In genomic region chr8:88299907-88300603, GRCm38 (mm10) we compare ENCODE assay signal across 10 mouse cellular contexts. TPM values are rescaled to one million over a fixed set of nuclear protein-coding genes. Genes with fewer than 3 reads are reported as not detected.
DNase-seq lines count a peak whose midpoint lies in the region; ATAC-seq lines count a peak whose summit lies in the region.
"Had no signal": no experiment of that assay in that cellular context is flagged by ENCODE, and none has a peak within 500 bp of the region (broad histone marks: within the 10 kb centered on the region; RNA-seq: fewer than 3 reads in every experiment).

No protein-coding gene starts in this region.

- H3K36me3 ChIP-seq in liver, embryonic 16.5 days (ENCODE audit: control insufficient read depth, insufficient read depth) = no peaks in the 10 kb centered on the region; the same call in 1 of the 2 replicates
- H3K36me3 ChIP-seq in midbrain, embryonic 13.5 days = no peaks in the 10 kb centered on the region
- H3K36me3 ChIP-seq: limb, embryonic 13.5 days had no signal

- peaks cover 71% of the 10 kb centered on the region for H3K4me1 ChIP-seq in liver, embryonic 16.5 days (ENCODE audit: control insufficient read depth, low read depth, low read length)
- peaks cover 15% of the 10 kb centered on the region for H3K4me1 ChIP-seq in midbrain, embryonic 13.5 days (replicated peaks)

- H3K4me2 ChIP-seq in liver, embryonic 16.5 days (ENCODE audit: low read depth, low read length) = peak overlapping the region; percentile 65
- no peak overlapping the region for H3K4me2 ChIP-seq in midbrain, embryonic 13.5 days (replicated peaks)
- H3K4me2 ChIP-seq: limb, embryonic 13.5 days had no signal

- H3K4me3 ChIP-seq in liver, embryonic 16.5 days (ENCODE audit: low read depth, low read length) = peak overlapping the region; percentile 54
- H3K4me3 ChIP-seq in midbrain, embryonic 13.5 days (replicated peaks) = no peak overlapping the region
- H3K4me3 ChIP-seq: limb, embryonic 13.5 days had no signal

- no peaks in the 10 kb centered on the region for H3K27me3 ChIP-seq in liver, embryonic 16.5 days (ENCODE audit: control insufficient read depth, insufficient read depth, low read depth, low read length)
- H3K27me3 ChIP-seq in midbrain, embryonic 13.5 days = no peaks in the 10 kb centered on the region
- H3K27me3 ChIP-seq: limb, embryonic 13.5 days had no signal

- 18% methylated on average over 10 of the region's 10 CpGs for WGBS in liver, embryonic 16.5 days (ENCODE audit: insufficient replicate concordance)
- 80% methylated on average over 10 of the region's 10 CpGs for WGBS in midbrain, embryonic 13.5 days

- peak overlapping the region; percentile 91 for H3K27ac ChIP-seq in liver, embryonic 16.5 days (ENCODE audit: low read length)
- no peak overlapping the region for H3K27ac ChIP-seq in midbrain, embryonic 13.5 days
- H3K27ac ChIP-seq: limb, embryonic 13.5 days had no signal

- peak overlapping the region; percentile 63 for H3K9ac ChIP-seq in liver, embryonic 16.5 days (ENCODE audit: low read depth, low read length)
- H3K9ac ChIP-seq in midbrain, embryonic 13.5 days (replicated peaks) = no peak overlapping the region
- H3K9ac ChIP-seq: limb, embryonic 13.5 days had no signal

- peak; percentile 83 for ATAC-seq in liver, embryonic 16.5 days (ENCODE audit: low read depth)
- ATAC-seq in midbrain, embryonic 13.5 days = no peak

- no peaks in the 10 kb centered on the region for H3K9me3 ChIP-seq in liver, embryonic 16.5 days (replicated peaks; ENCODE audit: control insufficient read depth, low read length)
- H3K9me3 ChIP-seq in midbrain, embryonic 13.5 days = no peaks in the 10 kb centered on the region
- H3K9me3 ChIP-seq: limb, embryonic 13.5 days had no signal

- intact Hi-C loops in gastrocnemius, postnatal 14 days (cut with DNase I; ENCODE audit: low total_unique reads) = no loop called here

- peak; percentile 52 for DNase-seq in gastrocnemius, postnatal 14 days
- no peak for DNase-seq in gastrocnemius, adult 8-10 months (ENCODE audit: low spot score in 2 of 2)
- DNase-seq in thymus, postnatal 14 days = peak; percentile 19
- no peak for DNase-seq in thymus, adult 18-20 months
- DNase-seq in adipocyte (ENCODE audit: low spot score) = no peak
- DNase-seq in cerebellum, adult 11 months = no peak
- DNase-seq: adrenal gland, postnatal 25 days had no signal

RNA-seq across cellular contexts. Expression of gene Adcy7, which starts 27.9 kb away (rescaled TPM):
- total RNA-seq in gastrocnemius, postnatal 14 days (2021) = 10 to 100 TPM in 1 of 2 experiments, 1 to 10 TPM in 1; 6.8 to 13.3 TPM
- total RNA-seq in gastrocnemius, adult 8-10 months (2022) = 1 to 10 TPM; 1.2 to 2.8 (median 1.7) TPM
- 18.5 and 19.8 TPM in 2 replicates for polyA plus RNA-seq in liver, embryonic 16.5 days (2015; fragmentation: Nextera tagmentation; extraction: Ambion mirVana)
- polyA plus RNA-seq in midbrain, embryonic 13.5 days (2015; fragmentation: Nextera tagmentation; extraction: Ambion mirVana) = 1.3 and 1.7 TPM in 2 replicates

Comparison
In these comparisons a context has a peak if more than half of its experiments do, and no peak if none do; other contexts are left out.
1. DNase-seq: peak in gastrocnemius, postnatal 14 days (single experiment) and thymus, postnatal 14 days (single experiment); none in gastrocnemius, adult 8-10 months (0 of 2), thymus, adult 18-20 months (0 of 2), adipocyte (single experiment) and cerebellum, adult 11 months (single experiment).